Mouse (Mus musculus) thymus, adult 2 months (tissue): Measurements from ENCODE around the gene Kri1.

Experiments
- CTCF ChIP-seq: fragments of 200-500 bp; IDR thresholded peaks from 2 replicates; pipeline ENCODE4 v1.5.1; 2012; ENCODE audit warnings: mild to moderate bottlenecking, control low read depth, low read length, moderate library complexity, borderline replicate concordance; ENCODE audit not compliant: control insufficient read depth, poor library complexity, insufficient read depth; ENCODE audit errors: extremely low read depth
- POLR2A ChIP-seq: fragments of 200-500 bp; IDR thresholded peaks from 2 replicates; pipeline ENCODE4 v1.6.1; 2012; ENCODE audit warnings: mild to moderate bottlenecking, low read length, control low read depth, moderate library complexity; ENCODE audit not compliant: control insufficient read depth, poor library complexity, insufficient read depth; ENCODE audit errors: extremely low read depth

- TF ChIP-seq POLR2A, result no peak
- TF ChIP-seq CTCF, result no peak
Observed at GRCm38 (mm10) chr9:21266889-21267288, 20.9 kb downstream of the Kri1 start.
